Comparison of ENCODE assay signal across 13 mouse cellular contexts in the genomic region with DNA sequence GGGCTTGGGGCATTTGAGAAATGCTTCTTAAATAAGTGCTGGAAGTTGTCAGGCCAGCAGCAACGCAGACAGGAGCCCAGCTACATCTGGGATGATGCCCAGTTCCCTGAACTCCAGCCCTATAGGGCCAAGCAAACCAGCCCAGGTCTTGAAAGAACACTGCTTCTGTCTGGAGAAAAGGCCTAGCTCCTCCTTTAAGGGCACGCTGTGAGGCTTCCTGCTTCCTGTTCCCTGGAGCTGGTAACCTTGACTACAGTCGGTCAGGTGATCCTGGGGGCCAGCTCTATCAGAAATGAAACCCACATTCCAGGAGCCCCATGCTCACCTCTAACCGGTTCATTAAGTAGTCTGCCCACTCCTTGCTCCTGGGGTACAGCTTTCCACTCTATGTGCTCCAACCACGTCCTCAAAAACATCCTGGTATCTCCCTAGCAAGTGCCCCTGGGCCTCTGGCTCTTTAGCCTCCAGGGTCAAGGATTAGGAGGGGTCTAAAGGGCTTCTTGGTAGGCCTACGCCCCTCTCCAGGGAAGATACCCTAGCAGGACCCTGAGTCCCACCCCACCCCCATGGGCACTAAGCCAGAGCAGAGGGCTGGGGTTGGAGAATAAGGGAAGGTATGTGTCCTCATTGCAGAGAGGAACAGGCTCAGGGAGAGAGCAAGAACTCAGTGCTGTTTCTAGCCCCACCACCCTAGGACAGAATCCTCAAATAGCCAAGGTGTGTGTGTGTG. TPM values are rescaled to one million over a fixed set of nuclear protein-coding genes. Genes with fewer than 3 reads are reported as not detected.
DNase-seq lines count a peak whose midpoint lies in the region; ATAC-seq and TF ChIP-seq lines count a peak whose summit lies in the region.
"Had no signal": no experiment of that assay in that cellular context is flagged by ENCODE, and none has a peak within 500 bp of the region (broad histone marks: within the 10 kb centered on the region; RNA-seq: fewer than 3 reads in every experiment).

No protein-coding gene starts in this region.

- H3K4me1 ChIP-seq in embryonic facial prominence, embryonic 13.5 days, result peaks cover 21% of the 10 kb centered on the region
- peaks cover 30% of the 10 kb centered on the region for H3K4me1 ChIP-seq in embryonic facial prominence, embryonic 10.5 days
- peaks cover 20% of the 10 kb centered on the region for H3K4me1 ChIP-seq in lung, embryonic 15.5 days
- peaks cover 34% of the 10 kb centered on the region for H3K4me1 ChIP-seq in bone marrow macrophage, adult 2 months (ENCODE audit: control insufficient read depth, insufficient read depth, low read length)

- no peak for TF ChIP-seq POLR2A in bone marrow macrophage, adult 2 months (IDR thresholded peaks at IDR 0.05; ENCODE audit: borderline replicate concordance, low read depth, low read length)

- DNase-seq in embryonic facial prominence, embryonic 10.5 days (ENCODE audit: low spot score), result no peak
- DNase-seq in lung, postnatal 4 days, result no peak
- peak; percentile 7 for DNase-seq in lung, postnatal 36 days
- no peak for DNase-seq in spleen, postnatal 4 days (ENCODE audit: low spot score in 2 of 2)
- DNase-seq in layer of hippocampus, postnatal 10 days (ENCODE audit: low spot score in 2 of 2), result no peak

- no peak overlapping the region for H3K4me2 ChIP-seq in embryonic facial prominence, embryonic 13.5 days
- H3K4me2 ChIP-seq in lung, embryonic 15.5 days, result no peak overlapping the region
- H3K4me2 ChIP-seq: midbrain, embryonic 15.5 days had no signal

- H3K27me3 ChIP-seq in embryonic facial prominence, embryonic 13.5 days, result no peaks in the 10 kb centered on the region
- H3K27me3 ChIP-seq in embryonic facial prominence, embryonic 10.5 days (replicated peaks; ENCODE audit: low read depth, poor library complexity, severe bottlenecking), result no peaks in the 10 kb centered on the region
- no peaks in the 10 kb centered on the region for H3K27me3 ChIP-seq in lung, embryonic 15.5 days
- H3K27me3 ChIP-seq: midbrain, embryonic 15.5 days had no signal

- no peaks in the 10 kb centered on the region for H3K9me3 ChIP-seq in embryonic facial prominence, embryonic 13.5 days
- no peaks in the 10 kb centered on the region for H3K9me3 ChIP-seq in embryonic facial prominence, embryonic 10.5 days
- no peaks in the 10 kb centered on the region for H3K9me3 ChIP-seq in lung, embryonic 15.5 days
- H3K9me3 ChIP-seq: midbrain, embryonic 15.5 days had no signal

- H3K4me3 ChIP-seq in embryonic facial prominence, embryonic 13.5 days, result no peak overlapping the region
- no peak overlapping the region for H3K4me3 ChIP-seq in embryonic facial prominence, embryonic 10.5 days
- no peak overlapping the region for H3K4me3 ChIP-seq in lung, embryonic 15.5 days
- H3K4me3 ChIP-seq in bone marrow macrophage, adult 2 months (ENCODE audit: insufficient read depth, low read length), result peak overlapping the region; percentile 37
- H3K4me3 ChIP-seq: erythroblast, embryonic 14.5 days; midbrain, embryonic 15.5 days had no signal

- no peak for ATAC-seq in embryonic facial prominence, embryonic 13.5 days (ENCODE audit: insufficient number of reproducible peaks, insufficient read depth, low FRiP score, low TSS enrichment, low read depth)
- ATAC-seq in lung, embryonic 15.5 days (ENCODE audit: borderline replicate concordance, extremely low read depth, low FRiP score, low TSS enrichment), result no peak
- ATAC-seq: midbrain, embryonic 15.5 days had no signal

- WGBS in embryonic facial prominence, embryonic 13.5 days, result 49% methylated on average over 6 of the region's 6 CpGs
- 62% methylated on average over 6 of the region's 6 CpGs for WGBS in embryonic facial prominence, embryonic 10.5 days
- WGBS in lung, embryonic 15.5 days, result 45% methylated on average over 6 of the region's 6 CpGs

- H3K36me3 ChIP-seq in embryonic facial prominence, embryonic 13.5 days, result peaks cover 3% of the 10 kb centered on the region
- H3K36me3 ChIP-seq in embryonic facial prominence, embryonic 10.5 days (replicated peaks), result peaks cover 9% of the 10 kb centered on the region
- peaks cover 4% of the 10 kb centered on the region; the same call in 1 of the 2 replicates for H3K36me3 ChIP-seq in lung, embryonic 15.5 days
- H3K36me3 ChIP-seq: midbrain, embryonic 15.5 days had no signal

- no peak for TF ChIP-seq CTCF in bone marrow macrophage, adult 2 months (IDR thresholded peaks at IDR 0.05; ENCODE audit: low read depth, low read length)

- no peak overlapping the region for H3K27ac ChIP-seq in embryonic facial prominence, embryonic 13.5 days
- no peak overlapping the region; the same call in 1 of the 2 replicates for H3K27ac ChIP-seq in embryonic facial prominence, embryonic 10.5 days (replicated peaks)
- H3K27ac ChIP-seq in lung, embryonic 15.5 days, result peak overlapping the region; percentile 71
- peak overlapping the region; percentile 74 for H3K27ac ChIP-seq in bone marrow macrophage, adult 2 months (ENCODE audit: insufficient read depth, low read depth, low read length)

- 0 out of 2 replicates have a peak overlapping the region, but pooled peaks have one; percentile 21 for H3K9ac ChIP-seq in embryonic facial prominence, embryonic 13.5 days
- H3K9ac ChIP-seq in lung, embryonic 15.5 days, result no peak overlapping the region
- H3K9ac ChIP-seq: midbrain, embryonic 15.5 days had no signal

RNA-seq across cellular contexts. Expression of a gene that starts 2.5 kb away (rescaled TPM):
- 75.1 and 81.1 TPM in 2 replicates for polyA plus RNA-seq in embryonic facial prominence, embryonic 13.5 days (2015; fragmentation: Nextera tagmentation; extraction: Ambion mirVana)
- 87.9 and 92.2 TPM in 2 replicates for polyA plus RNA-seq in embryonic facial prominence, embryonic 10.5 days (2016; fragmentation: Nextera tagmentation; extraction: Ambion mirVana)
- polyA plus RNA-seq in lung, embryonic 15.5 days (2015; fragmentation: Nextera tagmentation; extraction: Ambion mirVana), result 72.8 and 76.2 TPM in 2 replicates
- 35.0 and 35.4 TPM in 2 replicates for polyA plus RNA-seq in bone marrow macrophage, adult 2 months (2012; ENCODE audit: insufficient read depth, insufficient read length, missing spikeins)
- 100 to 1,000 TPM; 132 to 140 TPM for total RNA-seq in layer of hippocampus, postnatal 10 days (2021)

RNA-seq across cellular contexts. Expression of a gene that starts 3.5 kb away (rescaled TPM):
- polyA plus RNA-seq in embryonic facial prominence, embryonic 13.5 days (2015; fragmentation: Nextera tagmentation; extraction: Ambion mirVana), result 5.8 and 6.2 TPM in 2 replicates
- polyA plus RNA-seq in embryonic facial prominence, embryonic 10.5 days (2016; fragmentation: Nextera tagmentation; extraction: Ambion mirVana), result 6.1 and 6.7 TPM in 2 replicates
- polyA plus RNA-seq in lung, embryonic 15.5 days (2015; fragmentation: Nextera tagmentation; extraction: Ambion mirVana), result 5.8 and 6.6 TPM in 2 replicates
- 1.8 TPM in 1 of 2 replicates, not detected in the other for polyA plus RNA-seq in bone marrow macrophage, adult 2 months (2012; ENCODE audit: insufficient read depth, insufficient read length, missing spikeins)
- 1 to 10 TPM; 1.5 to 1.9 TPM for total RNA-seq in layer of hippocampus, postnatal 10 days (2021)
- polyA plus RNA-seq: erythroblast, embryonic 14.5 days had no signal

RNA-seq across cellular contexts. Expression of a gene that starts 4.3 kb away (rescaled TPM):
- not detected in 2 replicates for polyA plus RNA-seq in embryonic facial prominence, embryonic 13.5 days (2015; fragmentation: Nextera tagmentation; extraction: Ambion mirVana)
- polyA plus RNA-seq in embryonic facial prominence, embryonic 10.5 days (2016; fragmentation: Nextera tagmentation; extraction: Ambion mirVana), result not detected in 2 replicates
- polyA plus RNA-seq in lung, embryonic 15.5 days (2015; fragmentation: Nextera tagmentation; extraction: Ambion mirVana), result not detected in 2 replicates
- polyA plus RNA-seq in bone marrow macrophage, adult 2 months (2012; ENCODE audit: insufficient read depth, insufficient read length, missing spikeins), result not detected in 2 replicates
- not detected for total RNA-seq in layer of hippocampus, postnatal 10 days (2021)
- total RNA-seq: adrenal gland, postnatal 4 days; gastrocnemius, postnatal 4 days; left cerebral cortex, adult 8-10 months had no signal
- polyA plus RNA-seq: erythroblast, embryonic 14.5 days; midbrain, embryonic 15.5 days had no signal

RNA-seq across cellular contexts. Expression of a gene that starts 28.2 kb away (rescaled TPM):
- 1.3 and 2.8 TPM in 2 replicates for polyA plus RNA-seq in embryonic facial prominence, embryonic 13.5 days (2015; fragmentation: Nextera tagmentation; extraction: Ambion mirVana)
- 0.18 TPM in 1 of 2 replicates, not detected in the other for polyA plus RNA-seq in embryonic facial prominence, embryonic 10.5 days (2016; fragmentation: Nextera tagmentation; extraction: Ambion mirVana)
- polyA plus RNA-seq in lung, embryonic 15.5 days (2015; fragmentation: Nextera tagmentation; extraction: Ambion mirVana), result 10.2 and 24.3 TPM in 2 replicates
- polyA plus RNA-seq in bone marrow macrophage, adult 2 months (2012; ENCODE audit: insufficient read depth, insufficient read length, missing spikeins), result not detected in 2 replicates
- 100 to 1,000 TPM; 257 to 743 TPM for total RNA-seq in layer of hippocampus, postnatal 10 days (2021)
- polyA plus RNA-seq: erythroblast, embryonic 14.5 days had no signal

RNA-seq across cellular contexts. Expression of a gene that starts 37.1 kb away (rescaled TPM):
- 29.4 and 35.9 TPM in 2 replicates for polyA plus RNA-seq in embryonic facial prominence, embryonic 13.5 days (2015; fragmentation: Nextera tagmentation; extraction: Ambion mirVana)
- polyA plus RNA-seq in embryonic facial prominence, embryonic 10.5 days (2016; fragmentation: Nextera tagmentation; extraction: Ambion mirVana), result 15.8 and 16.0 TPM in 2 replicates
- polyA plus RNA-seq in lung, embryonic 15.5 days (2015; fragmentation: Nextera tagmentation; extraction: Ambion mirVana), result 31.5 and 37.0 TPM in 2 replicates
- 22.4 and 26.2 TPM in 2 replicates for polyA plus RNA-seq in bone marrow macrophage, adult 2 months (2012; ENCODE audit: insufficient read depth, insufficient read length, missing spikeins)
- total RNA-seq in layer of hippocampus, postnatal 10 days (2021), result 10 to 100 TPM; 56.1 to 68.6 TPM

Comparison
In these comparisons a context has a peak if more than half of its experiments do, and no peak if none do; other contexts are left out.
1. H3K27ac ChIP-seq: peak in lung, embryonic 15.5 days (single experiment) and bone marrow macrophage, adult 2 months (single experiment); none in embryonic facial prominence, embryonic 13.5 days (single experiment) and embryonic facial prominence, embryonic 10.5 days (single experiment).